Comparison of ENCODE assay signal across 8 mouse cellular contexts in the genomic region with DNA sequence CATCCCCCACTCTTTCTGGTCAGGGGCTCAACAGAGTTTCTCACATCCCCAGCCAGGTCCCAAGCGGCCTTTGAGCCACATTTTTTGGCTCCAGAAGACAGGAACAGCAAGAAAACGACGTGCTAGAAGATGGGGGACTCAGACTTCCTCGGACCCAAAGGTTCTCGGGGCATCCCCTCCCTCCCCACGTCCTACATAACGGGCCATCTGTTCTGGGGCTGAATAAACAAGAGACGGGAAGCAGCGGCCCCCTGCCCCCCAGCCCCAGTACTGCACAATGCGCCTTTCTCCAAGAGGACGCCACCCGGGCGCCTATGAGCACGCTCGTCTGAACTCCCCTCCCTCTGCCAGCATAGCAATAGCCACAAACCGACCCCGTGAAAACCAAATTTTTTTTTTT. TPM values are rescaled to one million over a fixed set of nuclear protein-coding genes. Genes with fewer than 3 reads are reported as not detected.
A peak's percentile ranks its signal among the peaks of the same experiment; 100 is the strongest.
DNase-seq lines count a peak whose midpoint lies in the region; ATAC-seq and TF ChIP-seq lines count a peak whose summit lies in the region.

Gene Slpi, minus strand, starts transcription at position 76 of the 400 bp plus-strand sequence.

- peak within 1 kb of the TSS; percentile 69 for H3K4me2 ChIP-seq in forebrain, embryonic 12.5 days
- peak within 1 kb of the TSS; percentile 66 for H3K4me2 ChIP-seq in midbrain, embryonic 13.5 days (replicated peaks)

- ATAC-seq in forebrain, embryonic 12.5 days (ENCODE audit: low FRiP score): peak; percentile 69
- ATAC-seq in midbrain, embryonic 13.5 days: peak; percentile 69

- no peaks in the 10 kb centered on the region; the same call in 1 of the 2 replicates for H3K4me1 ChIP-seq in lung, adult 2 months (ENCODE audit: control insufficient read depth, insufficient read depth, low read length)
- H3K4me1 ChIP-seq in forebrain, embryonic 12.5 days: peaks cover 16% of the 10 kb centered on the region
- H3K4me1 ChIP-seq in midbrain, embryonic 13.5 days (replicated peaks): peaks cover 20% of the 10 kb centered on the region

- TF ChIP-seq POLR2A in lung, adult 2 months (IDR thresholded peaks at IDR 0.05; ENCODE audit: borderline replicate concordance, extremely low read depth, low read depth, low read length): no peak

- peak within 1 kb of the TSS; percentile 36; the same call in 1 of the 2 replicates for H3K9ac ChIP-seq in forebrain, embryonic 12.5 days
- peak within 1 kb of the TSS; percentile 59; the same call in 1 of the 2 replicates for H3K9ac ChIP-seq in midbrain, embryonic 13.5 days (replicated peaks)

- no peaks in the 10 kb centered on the region for H3K9me3 ChIP-seq in forebrain, embryonic 12.5 days
- H3K9me3 ChIP-seq in midbrain, embryonic 13.5 days: no peaks in the 10 kb centered on the region

- H3K27ac ChIP-seq in forebrain, embryonic 12.5 days: no peak within 1 kb of the TSS
- H3K27ac ChIP-seq in midbrain, embryonic 13.5 days: no peak within 1 kb of the TSS

- DNase-seq in adrenal gland, adult 18-20 months (ENCODE audit: low spot score in 2 of 2): no peak
- DNase-seq in adrenal gland, adult (ENCODE audit: inconsistent age in 2 of 2, low spot score in 1 of 2): no peak
- DNase-seq in lung, adult 2 months: no peak
- no peak for DNase-seq in lung, postnatal 36 days
- DNase-seq in layer of hippocampus, postnatal 10 days (ENCODE audit: low spot score in 2 of 2): peak; percentile 53 to 65
- no peak for DNase-seq in spleen, postnatal 4 days (ENCODE audit: low spot score in 2 of 2)

- peak within 1 kb of the TSS; percentile 59 for H3K4me3 ChIP-seq in lung, adult 2 months (replicated peaks; ENCODE audit: extremely low read depth, low read depth, low read length)
- peak within 1 kb of the TSS; percentile 49 for H3K4me3 ChIP-seq in forebrain, embryonic 12.5 days (replicated peaks)
- H3K4me3 ChIP-seq in midbrain, embryonic 13.5 days (replicated peaks): peak within 1 kb of the TSS; percentile 47

- H3K27me3 ChIP-seq in forebrain, embryonic 12.5 days: peaks cover 63% of the 10 kb centered on the region
- peaks cover 52% of the 10 kb centered on the region for H3K27me3 ChIP-seq in midbrain, embryonic 13.5 days

- no peak for TF ChIP-seq CTCF in lung, adult 2 months (IDR thresholded peaks at IDR 0.05; ENCODE audit: insufficient read depth, low read length)

- H3K36me3 ChIP-seq in forebrain, embryonic 12.5 days (replicated peaks): no peaks in the 10 kb centered on the region
- H3K36me3 ChIP-seq in midbrain, embryonic 13.5 days: no peaks in the 10 kb centered on the region

- WGBS in lung, adult 2 months: 9% methylated on average over 17 of the region's 17 CpGs
- under 1% methylated on average over 17 of the region's 17 CpGs for WGBS in forebrain, embryonic 12.5 days
- under 1% methylated on average over 17 of the region's 17 CpGs for WGBS in midbrain, embryonic 13.5 days

RNA-seq across cellular contexts. Expression of gene Slpi, which starts in this region (rescaled TPM):
- total RNA-seq in adrenal gland, adult 18-20 months (2021): 10 to 100 TPM; 21.8 to 45.7 TPM
- polyA plus RNA-seq in lung, adult 2 months (2012; rRNA removed): 64.8 and 662 TPM in 2 replicates
- 0.41 TPM in 1 of 2 replicates, not detected in the other for polyA plus RNA-seq in forebrain, embryonic 12.5 days (2016; fragmentation: Nextera tagmentation; extraction: Ambion mirVana)
- total RNA-seq in layer of hippocampus, postnatal 10 days (2021): 1 to 10 TPM; 1.0 to 1.4 TPM
- polyA plus RNA-seq in midbrain, embryonic 13.5 days (2015; fragmentation: Nextera tagmentation; extraction: Ambion mirVana): 0.36 TPM in 1 of 2 replicates, not detected in the other

Comparison
In these comparisons a context has a peak if more than half of its experiments do, and no peak if none do; other contexts are left out.
1. RNA of gene Slpi (total RNA-seq): 21.8 to 45.7 TPM in adrenal gland, adult 18-20 months; 1.0 to 1.4 TPM in layer of hippocampus, postnatal 10 days; every median in the first group is over 4 times any median in the second.
2. RNA of gene Slpi (polyA plus RNA-seq): 64.8 to 662 TPM in lung, adult 2 months; 0.41 TPM in forebrain, embryonic 12.5 days and 0.36 TPM in midbrain, embryonic 13.5 days; every median in the first group is over 10 times any median in the second.
3. Peak in ATAC-seq, H3K4me3 ChIP-seq, H3K9ac ChIP-seq and H3K4me2 ChIP-seq in forebrain, embryonic 12.5 days; RNA of the gene not detected or under 1 TPM.
4. Peak in ATAC-seq, H3K4me3 ChIP-seq, H3K9ac ChIP-seq and H3K4me2 ChIP-seq in midbrain, embryonic 13.5 days; RNA of the gene not detected or under 1 TPM.
5. DNase-seq: peak in layer of hippocampus, postnatal 10 days (2 of 2); none in adrenal gland, adult 18-20 months (0 of 2), adrenal gland, adult (0 of 2), lung, adult 2 months (single experiment), lung, postnatal 36 days (single experiment) and spleen, postnatal 4 days (0 of 2).
6. Peak in every context shown above with its lines, with median percentiles within 50 percentile points of each other: H3K4me3 ChIP-seq.